11 mouse cellular contexts compared by ENCODE assay signal in the genomic region with DNA sequence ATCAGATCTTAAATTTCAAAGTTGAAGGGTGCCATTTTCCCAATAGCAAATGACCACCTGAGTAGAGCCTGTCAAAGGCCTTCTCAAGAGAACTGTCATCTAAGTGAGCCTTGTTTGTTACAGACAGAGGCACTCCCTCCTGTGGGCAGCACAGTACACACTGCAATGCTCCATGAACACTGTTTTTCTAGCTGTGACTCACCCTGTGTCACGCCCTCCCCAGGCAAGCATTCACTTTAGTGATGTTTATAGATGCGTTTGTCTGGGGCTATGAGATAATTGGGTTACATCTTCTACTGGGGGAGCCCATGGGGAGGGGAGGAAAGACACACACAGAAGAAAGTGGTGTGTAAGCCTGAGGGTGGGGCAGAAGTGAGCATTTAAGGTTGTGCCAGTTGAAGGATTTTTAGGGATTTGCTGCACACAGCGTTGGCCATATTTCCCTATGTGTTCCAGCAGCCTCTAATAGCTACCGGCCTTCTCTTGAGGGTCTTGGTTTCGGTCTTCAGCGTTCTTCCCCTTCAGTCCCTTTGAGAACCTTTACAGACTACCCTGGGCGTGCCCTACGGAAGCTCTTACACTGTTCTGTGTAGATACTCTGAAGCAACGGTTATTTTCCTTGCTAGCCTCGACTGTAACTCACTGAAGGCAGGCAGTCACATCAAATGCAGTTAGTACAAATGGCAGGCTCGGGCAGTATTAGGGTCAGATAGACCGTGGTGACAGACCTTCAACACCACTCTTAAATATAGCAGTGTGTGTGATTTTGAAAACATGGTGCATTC. TPM values are rescaled to one million over a fixed set of nuclear protein-coding genes. Genes with fewer than 3 reads are reported as not detected.
DNase-seq lines count a peak whose midpoint lies in the region; ATAC-seq lines count a peak whose summit lies in the region.
"Had no signal": no experiment of that assay in that cellular context is flagged by ENCODE, and none has a peak within 500 bp of the region (broad histone marks: within the 10 kb centered on the region; RNA-seq: fewer than 3 reads in every experiment).

No protein-coding gene starts in this region.

- 52% methylated on average over 12 of the region's 12 CpGs for WGBS in liver, embryonic 16.5 days (ENCODE audit: insufficient replicate concordance)

- H3K4me1 ChIP-seq in liver, embryonic 16.5 days (ENCODE audit: control insufficient read depth, low read depth, low read length) = no peaks in the 10 kb centered on the region; the same call in 1 of the 2 replicates

- no peaks in the 10 kb centered on the region for H3K9me3 ChIP-seq in liver, embryonic 16.5 days (replicated peaks; ENCODE audit: control insufficient read depth, low read length)
- H3K9me3 ChIP-seq: embryonic facial prominence, embryonic 15.5 days had no signal

- H3K36me3 ChIP-seq in liver, embryonic 16.5 days (ENCODE audit: control insufficient read depth, insufficient read depth) = no peaks in the 10 kb centered on the region
- H3K36me3 ChIP-seq: embryonic facial prominence, embryonic 15.5 days had no signal

- no peak overlapping the region for H3K27ac ChIP-seq in liver, embryonic 16.5 days (ENCODE audit: low read length)
- H3K27ac ChIP-seq: embryonic facial prominence, embryonic 15.5 days had no signal

- DNase-seq in heart, adult 11 months = peak; percentile 73
- DNase-seq in heart, postnatal 36 days = no peak
- DNase-seq in 3T3-L1 (ENCODE audit: low read depth, low spot score) (peak; percentile 86), NIH3T3 (ENCODE audit: low read depth) (peak; percentile 66)
- no peak for DNase-seq in lung, adult 18-20 months
- DNase-seq in cerebellum, adult 9-11 months = no peak
- no peak for DNase-seq in cerebellum, postnatal 10 days
- DNase-seq: forebrain, postnatal 0 days had no signal

- H3K9ac ChIP-seq in liver, embryonic 16.5 days (ENCODE audit: low read depth, low read length) = no peak overlapping the region
- H3K9ac ChIP-seq: embryonic facial prominence, embryonic 15.5 days; forebrain, postnatal 0 days had no signal

- H3K4me2 ChIP-seq in liver, embryonic 16.5 days (ENCODE audit: low read depth, low read length) = no peak overlapping the region
- H3K4me2 ChIP-seq: embryonic facial prominence, embryonic 15.5 days; midbrain, embryonic 11.5 days had no signal

- H3K4me3 ChIP-seq in liver, embryonic 16.5 days (ENCODE audit: low read depth, low read length) = no peak overlapping the region
- H3K4me3 ChIP-seq: embryonic facial prominence, embryonic 15.5 days had no signal

- intact Hi-C loops in heart, postnatal 36 days (cut with DNase I) = no loop called here

- ATAC-seq in liver, embryonic 16.5 days (ENCODE audit: low read depth) = peak; percentile 68

- H3K27me3 ChIP-seq in liver, embryonic 16.5 days (ENCODE audit: control insufficient read depth, insufficient read depth, low read depth, low read length) = no peaks in the 10 kb centered on the region
- H3K27me3 ChIP-seq: embryonic facial prominence, embryonic 15.5 days had no signal

RNA-seq across cellular contexts. Expression of gene Tspan5, which starts 29.7 kb away (rescaled TPM):
- total RNA-seq in heart, postnatal 36 days (2021) = 1 to 10 TPM; 7.3 to 8.6 TPM
- polyA plus RNA-seq in liver, embryonic 16.5 days (2015; fragmentation: Nextera tagmentation; extraction: Ambion mirVana) = 2.3 and 2.6 TPM in 2 replicates

Comparison
In these comparisons a context has a peak if more than half of its experiments do, and no peak if none do; other contexts are left out.
1. DNase-seq: peak in heart, adult 11 months (single experiment), 3T3-L1 (single experiment) and NIH3T3 (single experiment); none in heart, postnatal 36 days (0 of 2), lung, adult 18-20 months (0 of 2), cerebellum, adult 9-11 months (single experiment) and cerebellum, postnatal 10 days (0 of 2).